Mouse (Mus musculus) lung, adult 2 months (tissue): ENCODE measurements around the gene Rcan2. TPM values are rescaled to one million over a fixed set of nuclear protein-coding genes. Genes with fewer than 3 reads are reported as not detected.
"Not testable (repeated sequence)": the region's sequence is repeated elsewhere in the genome, so short reads cannot be mapped to it uniquely, and the experiment has no call there.

Experiments used
- DNase-seq: peaks from one replicate; pipeline ENCODE4 v3.0.0; 2022
- H3K4me1 ChIP-seq: fragments of 200-500 bp; 2 replicates; pipeline ENCODE4 v1.6.1; 2011; ENCODE audit warnings: low read length; ENCODE audit not compliant: control insufficient read depth, insufficient read depth
- H3K4me3 ChIP-seq: fragments of 200-500 bp; replicated peaks from 2 replicates; pipeline ENCODE3; 2011; ENCODE audit warnings: low read depth, mild to moderate bottlenecking, control low read depth, low read length; ENCODE audit errors: extremely low read depth
- CTCF ChIP-seq: fragments of 200-500 bp; IDR thresholded peaks from 2 replicates; pipeline ENCODE4 v1.5.1; 2011; ENCODE audit warnings: mild to moderate bottlenecking, low read length, control low read depth; ENCODE audit not compliant: insufficient read depth
- POLR2A ChIP-seq: fragments of 200-500 bp; IDR thresholded peaks from 2 replicates; pipeline ENCODE4 v1.6.1; 2011; ENCODE audit warnings: low read depth, mild to moderate bottlenecking, control low read depth, low read length, borderline replicate concordance; ENCODE audit errors: extremely low read depth
- WGBS: fragments of 180-500 bp; shearing (Covaris S2); methylation state at CpG from one replicate; pipeline ENCODE4 v1.1.7; 2018; 5-methylcytosine and 5-hydroxymethylcytosine counted together
- polyA plus RNA-seq: library from polyadenylated mRNA; depleted of rRNA; stranded (reverse); fragments of >200 nt; gene quantifications from 2 replicates; pipeline ENCODE4 v1.2.3, GENCODE M21; 2012

Gene Rcan2
- polyA plus RNA-seq, 1 experiment, result 19.4 TPM

- Histone ChIP-seq H3K4me1 (no peaks in the 10 kb centered on the region), H3K4me3 (no peak overlapping the region)
- 93% methylated on average over 2 of the region's 2 CpGs for WGBS
- DNase-seq, result no peak
- TF ChIP-seq POLR2A (no peak), CTCF (no peak)
Measured at GRCm38 (mm10) chr17:43820904-43821303, 19.8 kb downstream of the Rcan2 start.

- TF ChIP-seq POLR2A (no peak), CTCF (no peak)
- 50% methylated on average over 6 of the region's 6 CpGs for WGBS
- Histone ChIP-seq H3K4me1 (no peaks in the 10 kb centered on the region), H3K4me3 (no peak overlapping the region)
- DNase-seq, result no peak
Measured at GRCm38 (mm10) chr17:43822207-43822606, 21.1 kb downstream of the Rcan2 start.

GRCm38 (mm10) chr17:43822630-43823029 lies 21.5 kb downstream of the Rcan2 start:
- 78% methylated on average over 2 of the region's 2 CpGs for WGBS
- no peak for DNase-seq
- TF ChIP-seq CTCF (no peak), POLR2A (no peak)
- Histone ChIP-seq H3K4me3 (no peak overlapping the region), H3K4me1 (no peaks in the 10 kb centered on the region)

DNA sequence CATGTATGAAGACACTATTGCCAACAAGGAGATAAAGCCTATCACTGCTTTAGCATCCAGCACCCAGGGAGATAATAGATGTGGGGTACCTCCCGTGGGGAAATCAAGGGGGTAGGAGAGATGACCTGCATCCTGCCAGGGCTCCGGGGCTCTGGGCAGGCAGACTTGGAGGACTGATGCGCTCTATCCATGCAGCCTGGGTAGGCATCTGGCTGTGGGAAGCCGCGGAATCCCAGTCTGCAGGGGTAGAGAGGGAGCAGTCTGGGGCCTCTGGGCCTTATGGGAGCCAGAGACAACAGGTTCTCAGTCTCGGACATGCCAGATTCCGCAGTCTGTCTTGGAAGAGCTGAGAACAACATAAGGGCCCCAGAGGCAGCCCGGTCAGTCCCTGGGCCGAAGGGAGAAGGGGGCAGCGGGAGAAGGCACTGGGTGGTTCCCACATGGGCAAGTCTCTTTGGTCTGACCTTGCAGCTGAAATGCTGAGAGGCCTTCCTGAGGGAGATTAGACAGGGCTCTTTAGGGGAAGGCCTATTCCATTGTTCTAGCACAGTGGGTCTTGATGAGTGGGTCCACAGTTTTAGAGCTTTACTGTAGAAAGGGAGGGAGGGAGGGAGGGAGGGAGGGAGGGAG lies 23.7 kb downstream of the Rcan2 start:
- Histone ChIP-seq H3K4me3 (no peak overlapping the region), H3K4me1 (no peaks in the 10 kb centered on the region)
- no peak for DNase-seq
- 77% methylated on average over 10 of the region's 10 CpGs for WGBS
- TF ChIP-seq POLR2A (no peak), CTCF (no peak)

DNA sequence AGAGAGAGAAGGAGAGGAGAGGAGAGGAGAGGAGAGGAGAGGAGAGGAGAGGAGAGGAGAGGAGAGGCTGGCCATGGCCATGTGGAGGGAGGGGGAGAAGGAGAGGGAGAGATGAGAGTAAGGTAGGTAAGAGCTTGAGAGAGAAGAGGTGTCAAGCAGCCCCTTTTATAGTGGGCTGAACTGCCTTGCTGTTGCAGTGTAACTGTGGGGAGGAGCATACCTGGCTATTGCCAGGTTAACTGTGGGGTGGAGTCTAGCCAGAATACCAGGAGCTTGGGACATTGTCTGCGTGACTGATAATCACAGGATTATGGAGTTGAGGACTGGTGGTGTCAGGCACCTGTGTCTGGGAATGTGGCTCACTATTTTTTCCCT lies 24.2 kb downstream of the Rcan2 start:
- 88% methylated on average over 1 of the region's 1 CpGs for WGBS
- not testable (repeated sequence) for H3K4me1 ChIP-seq, H3K4me3 ChIP-seq, DNase-seq

- Histone ChIP-seq H3K4me1 (no peaks in the 10 kb centered on the region), H3K4me3 (no peak overlapping the region)
- DNase-seq, result no peak
- TF ChIP-seq POLR2A, result no peak
- TF ChIP-seq CTCF, result no peak
- 74% methylated on average over 3 of the region's 3 CpGs for WGBS
Measured at GRCm38 (mm10) chr17:43827261-43827660, 26.1 kb downstream of the Rcan2 start.

- 68% methylated on average over 15 of the region's 15 CpGs for WGBS
- no peak for DNase-seq
- Histone ChIP-seq H3K4me1 (no peaks in the 10 kb centered on the region), H3K4me3 (no peak overlapping the region)
- no peak for TF ChIP-seq POLR2A
- TF ChIP-seq CTCF, result no peak
Measured at GRCm38 (mm10) chr17:43832401-43833124, 31.4 kb downstream of the Rcan2 start.

GRCm38 (mm10) chr17:43840208-43840607 lies 39.1 kb downstream of the Rcan2 start:
- Histone ChIP-seq H3K4me1 (no peaks in the 10 kb centered on the region), H3K4me3 (no peak overlapping the region)
- TF ChIP-seq POLR2A (no peak), CTCF (no peak)
- no peak for DNase-seq
- 59% methylated on average over 9 of the region's 9 CpGs for WGBS

GRCm38 (mm10) chr17:43846714-43847113 lies 45.6 kb downstream of the Rcan2 start:
- no peak for DNase-seq
- 41% methylated on average over 2 of the region's 2 CpGs for WGBS

GRCm38 (mm10) chr17:43848903-43849302 lies 47.8 kb downstream of the Rcan2 start:
- 46% methylated on average over 3 of the region's 3 CpGs for WGBS
- peaks cover 3% of the 10 kb centered on the region; the same call in 1 of the 2 replicates for H3K4me1 ChIP-seq
- TF ChIP-seq CTCF (no peak), POLR2A (no peak)
- H3K4me3 ChIP-seq, result no peak overlapping the region
- DNase-seq, result no peak

More at GRCm38 (mm10) chr17:43846714-43847113, 45.6 kb downstream of the Rcan2 start:
- peaks cover 3% of the 10 kb centered on the region; the same call in 1 of the 2 replicates for H3K4me1 ChIP-seq
- no peak overlapping the region for H3K4me3 ChIP-seq
- TF ChIP-seq CTCF (no peak), POLR2A (no peak)
